Mouse (Mus musculus) inflammation-experienced regulatory T-cells, adult 16 weeks (primary cell): ENCODE results near the gene Ppef2. TPM values are rescaled to one million over a fixed set of nuclear protein-coding genes. Genes with fewer than 3 reads are reported as not detected.

ENCODE experiments used
- polyA plus RNA-seq: library from polyadenylated mRNA; unstranded; fragments of 100-300 nt; shearing (Covaris generic); gene quantifications from one replicate; pipeline ENCODE4 v1.2.1, GENCODE M21; 2017

Ppef2 gene
- polyA plus RNA-seq, result 0.27 TPM

GRCm38 (mm10) chr5:92256218-92256617 is at the start of gene Ppef2:
Ppef2 (minus strand) TSS chr5:92256278.

DNA sequence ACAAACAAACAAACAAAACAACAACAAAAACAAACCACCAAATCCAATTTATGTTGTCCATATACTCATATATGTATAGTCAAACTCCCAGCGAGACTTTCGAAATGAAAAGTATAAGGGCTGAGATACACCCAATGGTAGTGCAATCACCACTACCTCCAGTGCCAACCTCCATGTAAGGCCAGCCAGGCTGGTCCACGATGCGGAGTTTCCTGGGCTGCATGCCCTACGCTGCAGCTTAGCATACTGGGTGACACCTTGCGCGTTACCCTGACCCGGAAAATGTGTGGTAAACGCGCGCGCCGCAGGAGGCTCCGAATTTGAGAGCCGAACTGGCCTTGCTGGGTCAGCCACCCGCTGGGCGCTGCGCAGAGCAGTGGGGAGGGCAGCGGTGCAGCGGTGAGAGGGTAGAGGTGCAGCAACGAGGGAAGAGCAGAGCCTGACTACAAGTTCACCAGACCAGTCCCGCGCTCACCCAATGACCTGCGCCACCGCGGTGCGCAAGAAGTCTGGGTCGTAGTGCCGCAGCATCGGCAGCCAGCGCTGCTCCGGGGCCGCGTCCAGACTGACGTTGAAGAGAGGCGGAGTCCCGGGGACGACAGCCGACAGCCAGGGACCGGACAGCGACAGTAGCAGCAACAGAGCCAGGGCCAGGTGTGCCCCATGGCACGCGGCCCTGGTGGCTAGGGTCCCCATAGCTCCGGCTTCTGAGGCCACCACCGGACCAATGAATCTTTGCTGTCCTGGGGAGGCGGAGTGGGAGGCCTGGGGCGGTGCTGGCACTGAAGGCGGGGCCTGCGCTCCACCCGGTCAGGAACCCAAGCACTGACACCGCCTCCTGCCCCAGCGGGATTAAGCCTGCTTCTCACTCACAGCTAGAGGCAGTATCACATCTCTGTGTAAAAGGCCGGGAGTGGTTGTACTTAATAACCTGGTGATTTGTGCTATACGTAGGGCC is 21.6 kb upstream of the Ppef2 start, which contains the start of gene Naaa:
TSS of gene Naaa (minus strand) at position 734 of the 958 bp plus-strand sequence.

DNA sequence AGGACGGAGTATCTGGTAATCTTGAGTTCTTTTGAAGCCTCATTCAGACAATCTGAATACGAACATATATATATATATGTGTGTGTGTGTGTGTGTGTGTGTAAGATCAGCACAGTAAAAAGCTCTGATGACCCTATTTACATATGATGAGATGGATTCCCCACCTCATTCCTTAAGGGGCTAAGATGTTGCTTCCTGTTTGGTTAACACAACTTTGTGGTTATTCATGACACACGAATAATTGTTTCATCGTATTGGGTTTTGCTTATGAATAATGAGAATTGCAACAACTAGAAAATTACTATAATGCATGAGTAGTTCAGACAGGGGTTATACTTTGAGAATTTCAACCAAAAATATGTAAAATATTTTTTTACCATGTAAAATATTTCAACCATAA is 40.8 kb downstream of the Ppef2 start, which contains the start of gene U90926:
TSS of gene U90926 (minus strand) at position 101 of the 400 bp plus-strand sequence.

Other genes starting within 250 kb of the Ppef2 start
- 3.8 TPM for gene Cdkl2, start 212.4 kb downstream of the Ppef2 start, polyA plus RNA-seq
- gene G3bp2, start 172.6 kb downstream of the Ppef2 start, polyA plus RNA-seq, result 239 TPM
- gene Uso1, start 118.3 kb downstream of the Ppef2 start, polyA plus RNA-seq, result 68.7 TPM
- gene U90926, start 40.9 kb downstream of the Ppef2 start, polyA plus RNA-seq, result not detected
- 15.3 TPM for gene Naaa, start 21.9 kb upstream of the Ppef2 start, polyA plus RNA-seq
- 56.1 TPM for gene Sdad1, start 54.2 kb upstream of the Ppef2 start, polyA plus RNA-seq
- 0.27 TPM for gene Cxcl9, start 71.8 kb upstream of the Ppef2 start, polyA plus RNA-seq
- gene Art3, start 75.5 kb upstream of the Ppef2 start, polyA plus RNA-seq, result 8.5 TPM
- gene Cxcl10, start 92.6 kb upstream of the Ppef2 start, polyA plus RNA-seq, result 27.8 TPM
- 50.3 TPM for gene Nup54, start 178.9 kb upstream of the Ppef2 start, polyA plus RNA-seq